Comparison of ENCODE assay signal across 9 mouse cellular contexts in the genomic region with DNA sequence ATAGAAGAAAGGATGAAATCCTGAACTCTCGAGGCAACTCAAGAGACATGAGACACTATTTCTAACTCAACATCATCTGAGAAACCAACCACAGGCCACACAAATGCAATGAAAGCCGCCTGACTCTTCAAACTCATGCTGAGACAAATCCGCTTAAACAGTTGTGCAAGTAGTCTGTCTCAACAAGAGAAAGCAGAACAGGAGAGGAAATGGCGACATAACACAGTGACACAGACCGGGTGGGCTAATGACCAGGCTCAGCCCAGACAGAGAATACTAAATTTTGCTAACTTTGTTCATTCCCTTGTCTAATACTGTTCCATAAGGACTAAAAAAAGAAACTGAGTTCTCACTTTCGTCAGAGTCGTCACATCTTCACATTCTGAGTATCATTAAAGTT.
"Had no signal": no experiment of that assay in that cellular context is flagged by ENCODE, and none has a peak within 500 bp of the region (broad histone marks: within the 10 kb centered on the region; RNA-seq: fewer than 3 reads in every experiment).

No protein-coding gene starts in this region.

- DNase-seq: kidney, adult 11 months; kidney, adult 9 months; kidney, postnatal 36 days; left cerebral cortex, postnatal 4 days; lung, embryonic 14.5 days; lung, postnatal 14 days; midbrain, embryonic 14.5 days; right cerebral cortex, postnatal 14 days; thymus, postnatal 36 days had no signal
